In the genomic region with DNA sequence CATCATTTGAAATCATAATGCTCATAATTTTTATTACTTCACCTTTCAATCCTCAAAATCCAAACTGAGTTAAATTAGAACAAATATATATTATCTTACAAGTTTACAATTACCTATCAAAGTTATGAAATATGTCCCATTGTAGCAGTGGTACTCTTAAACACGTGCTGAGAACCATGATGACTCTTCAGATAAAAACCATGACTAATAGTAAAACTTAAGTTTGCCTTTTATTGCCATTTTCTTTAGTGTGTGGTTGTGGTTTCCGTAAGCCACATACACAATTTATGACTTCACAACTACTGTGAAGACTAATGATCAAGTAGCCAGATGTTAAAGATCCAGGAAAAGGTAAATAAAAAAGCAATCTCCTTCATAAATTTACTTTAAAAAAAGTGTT, we compare ENCODE assay signal across 20 mouse cellular contexts.
"Had no signal": no experiment of that assay in that cellular context is flagged by ENCODE, and none has a peak within 500 bp of the region (broad histone marks: within the 10 kb centered on the region; RNA-seq: fewer than 3 reads in every experiment).

No protein-coding gene starts in this region.

- H3K27me3 ChIP-seq: liver, embryonic 15.5 days; megakaryocyte, embryonic 14.5 days; midbrain, embryonic 13.5 days; midbrain, embryonic 15.5 days; neural tube, embryonic 13.5 days had no signal

- H3K9me3 ChIP-seq: liver, embryonic 15.5 days; megakaryocyte, embryonic 14.5 days; midbrain, embryonic 13.5 days; midbrain, embryonic 15.5 days; neural tube, embryonic 13.5 days had no signal

- H3K27ac ChIP-seq: liver, embryonic 15.5 days; macrophage; midbrain, embryonic 13.5 days; midbrain, embryonic 15.5 days; neural tube, embryonic 13.5 days had no signal

- ATAC-seq: liver, postnatal 0 days; midbrain, embryonic 13.5 days; midbrain, embryonic 15.5 days had no signal

- H3K9ac ChIP-seq: liver, embryonic 15.5 days; liver, postnatal 0 days; lung, embryonic 14.5 days; midbrain, embryonic 13.5 days; midbrain, embryonic 15.5 days; neural tube, embryonic 13.5 days had no signal

- H3K4me3 ChIP-seq: liver, embryonic 15.5 days; megakaryocyte, embryonic 14.5 days; midbrain, embryonic 13.5 days; midbrain, embryonic 15.5 days; myocyte; neural tube, embryonic 13.5 days had no signal

- H3K4me1 ChIP-seq: liver, embryonic 15.5 days; midbrain, embryonic 13.5 days; midbrain, embryonic 15.5 days; neural tube, embryonic 13.5 days had no signal

- H3K4me2 ChIP-seq: liver, embryonic 15.5 days; lung, embryonic 14.5 days; midbrain, embryonic 11.5 days; midbrain, embryonic 13.5 days; midbrain, embryonic 15.5 days; neural tube, embryonic 13.5 days had no signal

- DNase-seq: liver, postnatal 0 days; lung, embryonic 14.5 days; lung, postnatal 10 days; lung, postnatal 36 days; retina, postnatal 1 day; right cerebral cortex, adult 18-20 months; right cerebral cortex, postnatal 25 days; right cerebral cortex, postnatal 4 days; spleen, adult 18-20 months; thymus, adult 18-20 months; thymus, postnatal 14 days; thymus, postnatal 36 days had no signal
